Mouse (Mus musculus) midbrain, embryonic 11.5 days (tissue): ENCODE data around the gene Mprip. TPM values are rescaled to one million over a fixed set of nuclear protein-coding genes. Genes with fewer than 3 reads are reported as not detected.

Experiments
- ATAC-seq: fragments of 200-750 bp; cut with Nextera tagmentation; 2 replicates; pipeline ENCODE4 v1.8.0; 2017; ENCODE audit warnings: moderate TSS enrichment, moderate library complexity; ENCODE audit not compliant: low FRiP score
- DNase-seq: peaks from one replicate; pipeline ENCODE4 v3.0.0; 2015; ENCODE audit warnings: low spot score; ENCODE audit errors: missing footprints
- H3K27ac ChIP-seq: fragments of 300-500 bp; sonication (generic); 2 replicates; pipeline ENCODE4 v1.5.1; 2014; ENCODE audit warnings: low read depth, low read length
- H3K27me3 ChIP-seq: fragments of 300-500 bp; sonication (generic); 2 replicates; pipeline ENCODE4 v1.6.1; 2014; ENCODE audit warnings: mild to moderate bottlenecking, low read length, moderate library complexity, mixed read lengths; ENCODE audit not compliant: control insufficient read depth, insufficient read depth
- H3K36me3 ChIP-seq: fragments of 300-500 bp; sonication (generic); 2 replicates; pipeline ENCODE4 v1.6.1; 2014; ENCODE audit warnings: mild to moderate bottlenecking, low read length, moderate library complexity, mixed read lengths; ENCODE audit not compliant: control insufficient read depth, insufficient read depth
- H3K4me1 ChIP-seq: fragments of 300-500 bp; sonication (generic); 2 replicates; pipeline ENCODE4 v1.6.1; 2014; ENCODE audit warnings: low read length; ENCODE audit not compliant: control insufficient read depth, insufficient read depth
- H3K4me2 ChIP-seq: fragments of 300-500 bp; sonication (generic); 2 replicates; pipeline ENCODE4 v1.6.1; 2014; ENCODE audit warnings: mild to moderate bottlenecking, moderate library complexity
- H3K4me3 ChIP-seq: fragments of 300-500 bp; sonication (generic); 2 replicates; pipeline ENCODE4 v1.5.1; 2014; ENCODE audit warnings: low read depth, low read length
- H3K9ac ChIP-seq: fragments of 300-500 bp; sonication (generic); 2 replicates; pipeline ENCODE4 v1.6.1; 2014; ENCODE audit warnings: low read length
- H3K9me3 ChIP-seq: fragments of 300-500 bp; sonication (generic); 2 replicates; pipeline ENCODE4 v1.6.1; 2016; ENCODE audit warnings: low read length; ENCODE audit not compliant: control insufficient read depth
- WGBS: fragments of 180-500 bp; shearing (Covaris S2); extraction: QIAGEN DNeasy Blood & Tissue Kit; methylation state at CpG from one replicate; pipeline ENCODE4 v1.1.7; 2014; 5-methylcytosine and 5-hydroxymethylcytosine counted together
- polyA plus RNA-seq: library from polyadenylated mRNA; unstranded; fragments of >200 nt; fragmentation: Nextera tagmentation; extraction: Ambion mirVana; gene quantifications from 2 replicates; pipeline ENCODE4 v1.2.1, GENCODE M21; 2014

Mprip gene
- polyA plus RNA-seq, 1 experiment from 2014 or later: 69.5 TPM

GRCm38 (mm10) chr11:59684956-59685355 is 23.9 kb downstream of the Mprip start:
- WGBS: 96% methylated on average over 6 of the region's 6 CpGs
- Histone ChIP-seq H3K36me3 (no peaks in the 10 kb centered on the region), H3K27ac (no peak overlapping the region), H3K9ac (no peak overlapping the region), H3K4me3 (no peak overlapping the region), H3K9me3 (no peaks in the 10 kb centered on the region), H3K4me2 (no peak overlapping the region), H3K27me3 (no peaks in the 10 kb centered on the region), H3K4me1 (no peaks in the 10 kb centered on the region)
- ATAC-seq (no peak), DNase-seq (no peak)

GRCm38 (mm10) chr11:59694533-59694932 is 33.4 kb downstream of the Mprip start:
- Histone ChIP-seq H3K4me1 (no peaks in the 10 kb centered on the region), H3K27me3 (no peaks in the 10 kb centered on the region), H3K36me3 (no peaks in the 10 kb centered on the region), H3K9me3 (no peaks in the 10 kb centered on the region), H3K9ac (no peak overlapping the region), H3K4me2 (no peak overlapping the region), H3K4me3 (no peak overlapping the region), H3K27ac (no peak overlapping the region)
- 96% methylated on average over 1 of the region's 1 CpGs for WGBS
- no peak for ATAC-seq
- no peak for DNase-seq

- Histone ChIP-seq H3K4me3 (no peak overlapping the region), H3K9ac (no peak overlapping the region), H3K4me2 (no peak overlapping the region), H3K9me3 (no peaks in the 10 kb centered on the region), H3K27me3 (no peaks in the 10 kb centered on the region), H3K27ac (no peak overlapping the region), H3K36me3 (no peaks in the 10 kb centered on the region), H3K4me1 (no peaks in the 10 kb centered on the region)
- no peak for ATAC-seq
- DNase-seq: no peak
Measured at GRCm38 (mm10) chr11:59695550-59695949, 34.4 kb downstream of the Mprip start.

GRCm38 (mm10) chr11:59697572-59697971 is 36.5 kb downstream of the Mprip start:
- Histone ChIP-seq H3K36me3 (no peaks in the 10 kb centered on the region), H3K4me1 (no peaks in the 10 kb centered on the region), H3K27me3 (no peaks in the 10 kb centered on the region), H3K9me3 (no peaks in the 10 kb centered on the region), H3K4me3 (no peak overlapping the region), H3K9ac (no peak overlapping the region), H3K27ac (no peak overlapping the region), H3K4me2 (no peak overlapping the region)
- no peak for DNase-seq
- 94% methylated on average over 1 of the region's 1 CpGs for WGBS
- ATAC-seq: no peak

GRCm38 (mm10) chr11:59700787-59701186 is 39.7 kb downstream of the Mprip start:
- ATAC-seq: no peak

GRCm38 (mm10) chr11:59705113-59705512 is 44.0 kb downstream of the Mprip start:
- no peaks in the 10 kb centered on the region for H3K27me3 ChIP-seq
- no peaks in the 10 kb centered on the region for H3K9me3 ChIP-seq
- DNase-seq: no peak
- no peak overlapping the region for H3K27ac ChIP-seq
- ATAC-seq: no peak
- 93% methylated on average over 2 of the region's 2 CpGs for WGBS
- no peak overlapping the region for H3K9ac ChIP-seq
- H3K4me1 ChIP-seq: peaks cover 18% of the 10 kb centered on the region
- H3K4me2 ChIP-seq: no peak overlapping the region
- H3K36me3 ChIP-seq: peaks cover 3% of the 10 kb centered on the region; the same call in 1 of the 2 replicates
- no peak overlapping the region for H3K4me3 ChIP-seq

More at GRCm38 (mm10) chr11:59700787-59701186, 39.7 kb downstream of the Mprip start:
- no peak for DNase-seq
- H3K9ac ChIP-seq: no peak overlapping the region
- no peaks in the 10 kb centered on the region for H3K36me3 ChIP-seq
- no peak overlapping the region for H3K27ac ChIP-seq
- no peak overlapping the region for H3K4me3 ChIP-seq
- 0 out of 2 replicates have a peak, but pooled peaks cover 2% of the 10 kb centered on the region for H3K4me1 ChIP-seq
- H3K4me2 ChIP-seq: no peak overlapping the region
- no peaks in the 10 kb centered on the region for H3K27me3 ChIP-seq
- no peaks in the 10 kb centered on the region for H3K9me3 ChIP-seq
- WGBS: 88% methylated on average over 1 of the region's 1 CpGs

GRCm38 (mm10) chr11:59707481-59707880 is 46.4 kb downstream of the Mprip start:
- H3K4me3 ChIP-seq: no peak overlapping the region
- H3K4me1 ChIP-seq: peaks cover 18% of the 10 kb centered on the region
- H3K4me2 ChIP-seq: no peak overlapping the region
- ATAC-seq (no peak), DNase-seq (no peak)
- no peaks in the 10 kb centered on the region for H3K27me3 ChIP-seq
- H3K36me3 ChIP-seq: peaks cover 3% of the 10 kb centered on the region; the same call in 1 of the 2 replicates
- no peaks in the 10 kb centered on the region for H3K9me3 ChIP-seq
- H3K9ac ChIP-seq: no peak overlapping the region; the same call in 1 of the 2 replicates
- WGBS: 13% methylated on average over 2 of the region's 2 CpGs
- H3K27ac ChIP-seq: peak overlapping the region; percentile 77

- DNase-seq (peak; percentile 87), ATAC-seq (no peak; the same call in 1 of the 2 replicates)
- H3K4me1 ChIP-seq: peaks cover 18% of the 10 kb centered on the region
- peaks cover 3% of the 10 kb centered on the region; the same call in 1 of the 2 replicates for H3K36me3 ChIP-seq
- H3K4me2 ChIP-seq: no peak overlapping the region
- H3K27ac ChIP-seq: peak overlapping the region; percentile 77
- no peak overlapping the region for H3K4me3 ChIP-seq
- H3K9ac ChIP-seq: peak overlapping the region; percentile 20; the same call in 1 of the 2 replicates
- 44% methylated on average over 11 of the region's 11 CpGs for WGBS
- no peaks in the 10 kb centered on the region for H3K9me3 ChIP-seq
- no peaks in the 10 kb centered on the region for H3K27me3 ChIP-seq
Measured at GRCm38 (mm10) chr11:59707931-59708611, 47.0 kb downstream of the Mprip start.

- WGBS: 84% methylated on average over 3 of the region's 3 CpGs
Measured at GRCm38 (mm10) chr11:59715424-59715840, 54.3 kb downstream of the Mprip start.

More at GRCm38 (mm10) chr11:59715424-59715840, 54.3 kb downstream of the Mprip start:
- Histone ChIP-seq H3K9me3 (no peaks in the 10 kb centered on the region), H3K27ac (no peak overlapping the region), H3K4me2 (no peak overlapping the region), H3K27me3 (no peaks in the 10 kb centered on the region), H3K9ac (no peak overlapping the region), H3K4me3 (no peak overlapping the region), H3K36me3 (no peaks in the 10 kb centered on the region), H3K4me1 (no peaks in the 10 kb centered on the region)
- DNase-seq: no peak
- no peak for ATAC-seq
